Mouse (Mus musculus): ENCODE measurements at regions not wholly inside any gene's neighbourhood (a gene's known extent, or its start where the extent isn't known, plus 50 kb on each side); places are given as distances from the start of the nearest gene placed in this dataset.

DNA sequence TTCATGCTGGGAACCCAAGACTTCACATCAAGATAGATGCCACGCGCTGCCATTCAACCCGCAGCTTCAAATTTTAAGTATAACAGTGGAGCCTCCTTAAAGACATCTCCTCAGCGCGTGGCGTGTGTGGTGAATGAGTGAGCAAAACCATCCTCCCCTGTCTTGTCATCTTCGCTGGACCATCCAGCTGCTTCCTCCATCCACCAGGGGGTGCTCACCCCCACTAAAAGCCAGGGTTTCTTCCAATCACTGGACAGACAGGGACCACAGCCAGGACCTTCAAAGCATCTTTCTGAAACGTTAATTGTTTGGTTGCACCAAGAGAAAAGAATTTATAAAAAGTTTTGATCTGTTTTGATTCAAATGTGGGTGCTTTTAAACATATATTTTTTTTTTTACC lies 256.8 kb upstream of the Sox11 start:
- Histone ChIP-seq H3K4me2 (ENCODE audit: low read depth, low read length, poor library complexity, severe bottlenecking) (no peak overlapping the region), H3K36me3 (ENCODE audit: insufficient read depth, low read length) (no peaks in the 10 kb centered on the region), H3K9me3 (ENCODE audit: low read length) (no peaks in the 10 kb centered on the region), H3K27me3 (ENCODE audit: insufficient read depth, low read length) (no peaks in the 10 kb centered on the region), H3K9ac (replicated peaks; ENCODE audit: low read length, poor library complexity, severe bottlenecking) (no peak overlapping the region), H3K4me3 (ENCODE audit: low read depth, low read length) (no peak overlapping the region), H3K27ac (ENCODE audit: low read depth, low read length) (no peak overlapping the region), H3K4me1 (ENCODE audit: insufficient read depth, low read length) (no peaks in the 10 kb centered on the region; the same call in 1 of the 2 replicates)
- DNase-seq (ENCODE audit: low spot score) (peak; percentile 74), ATAC-seq (ENCODE audit: low FRiP score) (no peak)
- WGBS = 25% methylated on average over 8 of the region's 8 CpGs
- TF ChIP-seq CTCF (IDR thresholded peaks at IDR 0.05) = peak; percentile 87

DNA sequence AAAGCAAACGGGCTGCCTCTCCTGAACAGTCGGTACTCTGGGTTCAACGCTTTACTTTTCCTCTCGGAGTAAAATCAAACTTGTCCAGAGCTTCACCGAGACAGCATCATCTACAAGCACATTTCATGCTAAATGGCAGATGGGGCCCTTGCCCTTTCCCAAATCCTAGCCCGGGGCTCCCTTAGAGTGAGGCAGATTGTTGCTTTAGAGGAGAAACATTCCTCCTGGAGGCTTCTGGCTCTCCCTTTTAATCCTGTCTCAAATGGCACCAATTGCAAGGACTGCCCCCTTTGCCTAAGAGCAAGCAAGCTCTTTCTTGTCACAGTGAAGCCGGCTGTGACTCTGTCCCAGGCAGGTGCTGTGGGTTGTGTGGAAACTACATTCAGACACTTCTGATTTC lies 255.5 kb upstream of the Sox11 start:
- H3K27ac ChIP-seq (ENCODE audit: low read depth, low read length) = 0 out of 2 replicates have a peak overlapping the region, but pooled peaks have one; percentile 21
- DNase-seq (ENCODE audit: low spot score) = no peak
- no peak for ATAC-seq (ENCODE audit: low FRiP score)

DNA sequence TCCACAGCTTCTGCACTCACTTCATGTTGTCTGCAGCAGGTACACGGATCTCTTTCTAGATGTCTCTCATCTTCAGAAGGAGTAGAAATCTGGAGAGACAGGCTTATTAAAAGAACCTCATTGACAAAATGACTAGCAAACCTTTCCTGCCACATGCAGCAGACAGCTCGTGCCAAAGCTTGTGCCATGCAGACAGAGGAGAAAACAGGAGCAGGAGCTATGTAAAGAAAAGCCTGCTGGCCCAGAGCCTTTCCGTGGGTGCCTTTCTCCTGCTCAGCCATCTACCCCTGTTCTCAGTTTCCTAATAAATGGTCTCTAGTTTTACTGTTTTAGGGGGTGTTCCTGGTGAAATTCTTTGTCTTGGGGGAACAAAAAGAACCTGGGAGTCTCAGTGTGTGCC lies 254.9 kb upstream of the Sox11 start:
- Histone ChIP-seq H3K27ac (ENCODE audit: low read depth, low read length) (no peak overlapping the region), H3K9ac (replicated peaks; ENCODE audit: low read length, poor library complexity, severe bottlenecking) (no peak overlapping the region), H3K4me2 (ENCODE audit: low read depth, low read length, poor library complexity, severe bottlenecking) (no peak overlapping the region), H3K4me3 (ENCODE audit: low read depth, low read length) (no peak overlapping the region), H3K36me3 (ENCODE audit: insufficient read depth, low read length) (no peaks in the 10 kb centered on the region), H3K4me1 (ENCODE audit: insufficient read depth, low read length) (no peaks in the 10 kb centered on the region; the same call in 1 of the 2 replicates), H3K27me3 (ENCODE audit: insufficient read depth, low read length) (no peaks in the 10 kb centered on the region), H3K9me3 (ENCODE audit: low read length) (no peaks in the 10 kb centered on the region)
- DNase-seq (ENCODE audit: low spot score) (no peak), ATAC-seq (ENCODE audit: low FRiP score) (no peak)
- TF ChIP-seq CTCF (IDR thresholded peaks at IDR 0.05) = no peak
- 28% methylated on average over 3 of the region's 3 CpGs for WGBS

More for the DNA sequence above, 255.5 kb upstream of the Sox11 start:
- no peaks in the 10 kb centered on the region for H3K36me3 ChIP-seq (ENCODE audit: insufficient read depth, low read length)
- H3K9me3 ChIP-seq (ENCODE audit: low read length) = no peaks in the 10 kb centered on the region
- H3K27me3 ChIP-seq (ENCODE audit: insufficient read depth, low read length) = no peaks in the 10 kb centered on the region
- no peak overlapping the region for H3K4me3 ChIP-seq (ENCODE audit: low read depth, low read length)
- H3K9ac ChIP-seq (replicated peaks; ENCODE audit: low read length, poor library complexity, severe bottlenecking) = no peak overlapping the region; the same call in 1 of the 2 replicates
- no peak for TF ChIP-seq CTCF (IDR thresholded peaks at IDR 0.05)
- H3K4me2 ChIP-seq (ENCODE audit: low read depth, low read length, poor library complexity, severe bottlenecking) = no peak overlapping the region
- WGBS = 23% methylated on average over 7 of the region's 7 CpGs
- H3K4me1 ChIP-seq (ENCODE audit: insufficient read depth, low read length) = no peaks in the 10 kb centered on the region; the same call in 1 of the 2 replicates

DNA sequence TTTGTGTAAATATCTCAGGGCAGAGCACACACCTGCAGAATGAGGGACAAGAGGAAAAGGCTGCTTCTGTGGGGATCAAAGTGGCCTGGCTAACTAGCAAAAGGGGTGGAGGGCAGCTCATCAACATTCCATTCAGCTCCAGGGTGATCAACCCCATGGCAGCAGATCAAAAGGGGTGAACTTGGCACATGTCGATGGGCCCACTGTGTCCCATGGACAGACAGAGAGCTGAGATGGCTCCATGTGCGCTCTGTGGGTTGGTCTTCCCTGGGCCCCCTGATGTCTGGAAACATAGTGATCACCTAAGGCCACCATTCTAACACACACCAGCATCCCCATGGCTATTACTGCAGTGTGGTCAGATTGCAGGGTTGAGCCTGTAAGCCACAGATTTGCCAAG lies 253.2 kb upstream of the Sox11 start:
- H3K9me3 ChIP-seq (ENCODE audit: low read length) = no peaks in the 10 kb centered on the region
- WGBS = 51% methylated on average over 2 of the region's 2 CpGs
- no peak for TF ChIP-seq CTCF (IDR thresholded peaks at IDR 0.05)
- ATAC-seq (ENCODE audit: low FRiP score) (no peak), DNase-seq (ENCODE audit: low spot score) (no peak)
- H3K9ac ChIP-seq (replicated peaks; ENCODE audit: low read length, poor library complexity, severe bottlenecking) = no peak overlapping the region
- no peaks in the 10 kb centered on the region for H3K36me3 ChIP-seq (ENCODE audit: insufficient read depth, low read length)
- H3K27me3 ChIP-seq (ENCODE audit: insufficient read depth, low read length) = no peaks in the 10 kb centered on the region
- no peak overlapping the region for H3K4me3 ChIP-seq (ENCODE audit: low read depth, low read length)
- H3K4me1 ChIP-seq (ENCODE audit: insufficient read depth, low read length) = no peaks in the 10 kb centered on the region; the same call in 1 of the 2 replicates
- H3K27ac ChIP-seq (ENCODE audit: low read depth, low read length) = no peak overlapping the region
- no peak overlapping the region for H3K4me2 ChIP-seq (ENCODE audit: low read depth, low read length, poor library complexity, severe bottlenecking)

DNA sequence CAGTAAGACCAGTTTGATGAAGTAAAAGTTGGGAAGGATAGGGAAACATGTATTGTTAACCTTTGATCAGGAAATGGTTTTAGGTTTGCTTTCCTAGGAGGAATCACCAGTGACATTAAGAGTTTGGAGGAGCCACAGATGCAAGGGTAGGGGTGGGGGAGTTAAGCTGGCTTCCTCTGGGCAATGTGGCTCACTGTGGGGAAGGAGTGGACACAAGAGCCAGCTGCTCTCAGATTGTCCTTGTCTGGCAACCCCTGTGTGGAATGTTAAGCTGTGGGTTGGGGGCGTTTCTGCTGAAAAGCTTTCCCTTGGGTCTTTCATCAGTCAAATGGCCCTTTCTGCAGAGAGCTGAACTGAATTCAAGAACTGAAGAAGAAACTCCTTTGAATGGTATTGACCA lies 251.1 kb upstream of the Sox11 start:
- Histone ChIP-seq H3K36me3 (ENCODE audit: insufficient read depth, low read length) (no peaks in the 10 kb centered on the region), H3K9me3 (ENCODE audit: low read length) (no peaks in the 10 kb centered on the region), H3K4me2 (ENCODE audit: low read depth, low read length, poor library complexity, severe bottlenecking) (no peak overlapping the region), H3K27me3 (ENCODE audit: insufficient read depth, low read length) (no peaks in the 10 kb centered on the region), H3K27ac (ENCODE audit: low read depth, low read length) (no peak overlapping the region), H3K4me3 (ENCODE audit: low read depth, low read length) (no peak overlapping the region), H3K9ac (replicated peaks; ENCODE audit: low read length, poor library complexity, severe bottlenecking) (no peak overlapping the region), H3K4me1 (ENCODE audit: insufficient read depth, low read length) (no peaks in the 10 kb centered on the region; the same call in 1 of the 2 replicates)
- DNase-seq (ENCODE audit: low spot score) (no peak), ATAC-seq (ENCODE audit: low FRiP score) (no peak)
- 29% methylated on average over 1 of the region's 1 CpGs for WGBS
- no peak for TF ChIP-seq CTCF (IDR thresholded peaks at IDR 0.05)

DNA sequence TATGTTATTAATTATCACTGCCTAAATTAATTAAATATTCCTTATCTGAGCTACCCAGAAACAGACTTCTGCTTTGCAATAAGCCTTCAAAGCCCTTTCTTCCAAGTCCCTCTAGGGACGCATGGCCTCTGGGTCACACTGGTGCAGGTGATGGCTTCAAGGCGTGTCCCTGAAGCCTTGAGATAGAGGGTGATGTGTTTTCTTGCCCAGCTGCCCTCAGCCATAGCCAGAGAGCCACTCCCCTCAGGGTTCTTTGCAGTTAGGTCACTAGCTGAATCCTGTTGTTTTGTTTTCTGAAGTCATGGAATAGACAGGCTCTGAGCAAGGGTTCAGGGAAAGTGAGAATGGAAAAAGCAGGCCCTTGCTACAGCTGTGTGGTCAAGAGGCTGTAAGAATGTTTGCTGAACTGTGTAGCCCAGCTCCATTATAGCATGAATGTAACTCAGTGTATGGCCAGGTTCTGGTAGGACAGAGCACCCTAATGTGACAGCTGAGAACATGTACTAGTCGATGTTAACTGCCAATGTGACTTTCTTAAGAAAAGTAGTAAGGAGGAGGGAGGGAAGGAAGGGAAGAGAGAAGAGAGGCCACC lies 233.8 kb upstream of the Sox11 start:
- no peak overlapping the region for H3K4me2 ChIP-seq (ENCODE audit: low read depth, low read length, poor library complexity, severe bottlenecking)
- no peak overlapping the region for H3K9ac ChIP-seq (replicated peaks; ENCODE audit: low read length, poor library complexity, severe bottlenecking)
- peaks cover 8% of the 10 kb centered on the region; the same call in 1 of the 2 replicates for H3K4me1 ChIP-seq (ENCODE audit: insufficient read depth, low read length)
- 57% methylated on average over 3 of the region's 3 CpGs for WGBS
- no peak for DNase-seq (ENCODE audit: low spot score)
- ATAC-seq (ENCODE audit: low FRiP score) = no peak
- no peak overlapping the region for H3K27ac ChIP-seq (ENCODE audit: low read depth, low read length)
- no peaks in the 10 kb centered on the region for H3K27me3 ChIP-seq (ENCODE audit: insufficient read depth, low read length)
- H3K4me3 ChIP-seq (ENCODE audit: low read depth, low read length) = no peak overlapping the region
- H3K36me3 ChIP-seq (ENCODE audit: insufficient read depth, low read length) = no peaks in the 10 kb centered on the region
- TF ChIP-seq CTCF (IDR thresholded peaks at IDR 0.05) = no peak
- no peaks in the 10 kb centered on the region for H3K9me3 ChIP-seq (ENCODE audit: low read length)

Measured in midbrain, postnatal 0 days (tissue).